Mouse (Mus musculus): ENCODE results near the gene C1qa. TPM values are rescaled to one million over a fixed set of nuclear protein-coding genes. Genes with fewer than 3 reads are reported as not detected.

C1qa gene
- 69.2 and 74.6 TPM in 2 replicates for total RNA-seq (2015; ENCODE audit: low replicate concordance)
- total RNA-seq (2017; ENCODE audit: low replicate concordance) = 35.7 and 58.5 TPM in 2 replicates

DNA sequence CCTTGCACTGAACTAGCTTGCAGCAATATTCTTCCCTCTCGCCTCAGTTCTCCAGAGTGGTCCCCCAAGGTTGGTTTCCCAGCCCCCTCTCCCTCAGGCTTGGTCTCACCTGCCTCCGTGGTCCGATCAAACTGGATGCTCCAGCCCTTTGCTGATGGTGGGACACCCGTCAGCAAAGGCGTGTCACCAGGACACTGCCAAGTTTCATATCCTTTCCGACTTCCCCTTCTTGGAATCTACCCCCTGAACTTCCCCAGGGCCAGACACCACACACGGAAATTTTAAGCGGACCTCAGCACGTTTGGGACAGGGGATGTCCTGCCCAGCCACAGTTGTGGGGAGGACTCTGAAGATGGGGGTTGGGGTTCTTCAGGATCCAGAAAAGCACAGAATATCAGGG lies at the start of gene C1qa:
Gene C1qa, minus strand, starts transcription at position 167 of the 400 bp plus-strand sequence.
- no peak for ATAC-seq (replicated peaks; ENCODE audit: low FRiP score, poor library complexity, severe bottlenecking)

DNA sequence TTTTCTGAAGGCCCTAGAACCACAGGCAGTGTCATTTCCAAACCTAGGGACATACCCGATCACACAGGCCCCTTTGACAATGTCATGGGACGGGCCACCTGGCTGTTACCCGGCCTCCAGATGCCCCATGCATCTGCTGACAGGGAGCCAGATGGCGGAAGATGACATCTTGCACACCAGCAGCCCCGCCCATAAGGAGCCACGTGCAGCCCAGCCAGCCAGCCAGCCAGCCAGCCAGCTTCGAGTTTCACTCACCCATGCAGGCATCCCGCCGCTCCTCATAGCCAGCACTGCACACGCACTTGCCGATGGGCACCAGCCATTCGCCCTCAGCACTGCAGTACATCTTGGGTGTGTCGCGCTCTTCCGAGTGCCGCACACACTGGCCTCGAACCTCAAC lies 46.8 kb upstream of the C1qa start:
- ATAC-seq (replicated peaks; ENCODE audit: low FRiP score, poor library complexity, severe bottlenecking) = no peak

DNA sequence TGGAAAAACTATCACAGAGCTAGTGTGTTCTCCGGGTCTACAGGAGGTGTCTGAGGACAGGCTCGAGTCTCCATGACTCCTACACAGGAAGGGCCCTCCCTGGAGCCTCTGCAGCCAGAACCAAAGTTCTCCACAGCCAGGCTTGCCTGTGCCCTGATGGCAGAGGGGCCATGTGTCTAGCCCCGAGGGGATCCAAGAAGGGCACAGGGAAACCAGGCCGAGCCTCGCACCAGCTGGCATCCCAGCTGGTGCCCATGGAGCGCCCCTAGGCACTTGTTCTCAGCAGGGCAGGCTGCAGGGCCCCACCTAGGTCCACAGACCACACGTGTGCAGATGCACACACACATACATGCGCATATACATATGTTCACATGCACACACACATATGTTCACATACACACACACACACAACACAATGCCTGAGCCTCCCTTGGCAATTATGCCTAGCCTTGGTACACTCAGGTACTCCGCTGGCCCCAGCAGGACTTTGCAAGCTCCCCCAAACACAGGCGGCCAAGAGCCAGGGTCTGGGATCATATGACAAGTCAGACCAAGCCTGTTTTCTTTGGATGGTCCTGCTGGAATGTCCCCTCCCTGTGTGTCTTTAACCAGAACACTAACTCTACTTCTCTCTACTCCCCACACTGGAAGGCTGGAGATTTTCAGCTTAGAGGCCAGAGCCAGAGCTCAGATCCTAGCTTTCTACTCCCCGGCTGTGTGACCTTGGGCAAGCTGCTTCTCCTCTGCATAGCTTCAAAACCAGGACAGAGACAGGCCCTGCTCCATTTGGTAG lies 46.2 kb upstream of the C1qa start:
- ATAC-seq (replicated peaks; ENCODE audit: low FRiP score, poor library complexity, severe bottlenecking) = no peak

DNA sequence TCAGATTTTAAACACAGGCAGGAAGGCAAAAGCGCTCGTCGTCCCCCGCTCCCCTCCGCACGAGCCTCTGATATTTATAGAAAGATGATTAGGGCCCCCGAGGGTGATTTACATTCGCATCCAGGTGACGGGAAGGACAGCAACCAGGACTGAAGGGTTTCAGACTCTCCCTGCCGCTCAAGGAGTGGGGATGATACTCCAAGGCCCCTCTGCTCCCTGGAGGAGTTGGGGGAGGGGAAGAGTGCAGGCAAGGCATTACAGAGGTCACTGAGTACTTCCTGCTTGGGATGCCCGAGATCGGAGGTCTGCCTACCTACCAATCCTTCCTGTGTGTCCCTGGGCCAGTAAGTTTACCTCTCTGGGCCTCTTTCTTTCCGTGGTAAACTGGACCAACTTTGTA lies 44.6 kb upstream of the C1qa start:
- ATAC-seq (replicated peaks; ENCODE audit: low FRiP score, poor library complexity, severe bottlenecking) = no peak

DNA sequence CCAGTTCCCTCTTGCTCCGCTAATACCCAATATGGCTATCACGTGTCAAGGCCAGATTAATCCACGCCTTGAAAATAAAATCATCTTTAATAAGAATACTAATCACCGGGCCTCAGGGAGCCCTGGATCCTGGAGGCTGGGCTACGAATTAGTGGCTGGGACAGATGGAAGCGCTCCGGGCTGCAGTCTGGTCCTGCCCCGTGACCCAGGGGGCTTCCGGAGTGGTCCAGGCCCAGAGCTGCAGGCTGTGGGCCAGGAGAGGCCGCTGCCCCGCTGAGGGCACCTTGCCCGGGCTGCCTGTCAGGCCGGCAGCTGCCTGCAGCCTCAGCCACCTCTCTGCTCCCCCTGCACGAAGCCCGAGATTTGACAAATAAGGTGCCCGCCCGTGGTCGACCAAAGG lies 44.2 kb upstream of the C1qa start:
- ATAC-seq (replicated peaks; ENCODE audit: low FRiP score, poor library complexity, severe bottlenecking) = no peak

DNA sequence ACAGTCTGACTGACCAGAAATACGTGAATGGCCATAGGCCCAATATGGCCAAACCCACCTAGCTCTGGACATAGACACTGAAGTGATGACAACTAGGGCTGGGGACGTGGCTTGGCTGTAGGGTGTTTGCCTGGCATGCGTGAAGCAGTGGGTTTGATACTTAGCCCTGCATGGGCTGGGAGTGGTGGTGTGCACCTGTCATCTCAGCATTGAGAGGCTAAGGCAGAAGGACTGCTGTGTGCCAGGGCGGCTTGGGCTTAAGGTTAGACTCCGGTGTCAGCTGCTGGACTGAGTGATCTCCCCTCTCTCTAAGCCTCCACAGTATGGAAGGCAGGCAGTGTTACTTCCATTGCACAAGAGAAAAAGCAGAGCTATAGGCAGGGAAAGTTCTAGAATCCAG lies 39.3 kb upstream of the C1qa start:
- no peak for ATAC-seq (replicated peaks; ENCODE audit: low FRiP score, poor library complexity, severe bottlenecking)

DNA sequence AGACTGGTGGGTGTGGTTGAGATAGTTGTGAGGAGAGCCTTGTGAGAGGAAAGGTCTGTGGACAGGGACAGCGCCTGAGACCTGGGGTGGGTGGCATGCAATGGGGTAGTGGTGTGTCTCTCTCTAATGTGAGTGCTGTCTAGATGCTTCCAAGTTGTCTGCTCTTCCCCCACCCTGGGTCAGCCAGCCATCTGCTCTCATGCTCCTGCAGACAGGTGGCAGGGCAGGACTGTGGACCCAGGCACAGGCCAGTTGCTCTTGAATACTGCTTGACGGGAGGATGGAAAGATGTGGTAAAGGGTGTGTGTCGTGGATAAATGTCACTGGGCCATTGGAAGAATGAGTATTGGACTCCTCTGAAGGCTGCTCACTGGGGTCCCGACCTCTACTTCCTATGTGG lies 38.7 kb upstream of the C1qa start:
- ATAC-seq (replicated peaks; ENCODE audit: low FRiP score, poor library complexity, severe bottlenecking) = no peak

DNA sequence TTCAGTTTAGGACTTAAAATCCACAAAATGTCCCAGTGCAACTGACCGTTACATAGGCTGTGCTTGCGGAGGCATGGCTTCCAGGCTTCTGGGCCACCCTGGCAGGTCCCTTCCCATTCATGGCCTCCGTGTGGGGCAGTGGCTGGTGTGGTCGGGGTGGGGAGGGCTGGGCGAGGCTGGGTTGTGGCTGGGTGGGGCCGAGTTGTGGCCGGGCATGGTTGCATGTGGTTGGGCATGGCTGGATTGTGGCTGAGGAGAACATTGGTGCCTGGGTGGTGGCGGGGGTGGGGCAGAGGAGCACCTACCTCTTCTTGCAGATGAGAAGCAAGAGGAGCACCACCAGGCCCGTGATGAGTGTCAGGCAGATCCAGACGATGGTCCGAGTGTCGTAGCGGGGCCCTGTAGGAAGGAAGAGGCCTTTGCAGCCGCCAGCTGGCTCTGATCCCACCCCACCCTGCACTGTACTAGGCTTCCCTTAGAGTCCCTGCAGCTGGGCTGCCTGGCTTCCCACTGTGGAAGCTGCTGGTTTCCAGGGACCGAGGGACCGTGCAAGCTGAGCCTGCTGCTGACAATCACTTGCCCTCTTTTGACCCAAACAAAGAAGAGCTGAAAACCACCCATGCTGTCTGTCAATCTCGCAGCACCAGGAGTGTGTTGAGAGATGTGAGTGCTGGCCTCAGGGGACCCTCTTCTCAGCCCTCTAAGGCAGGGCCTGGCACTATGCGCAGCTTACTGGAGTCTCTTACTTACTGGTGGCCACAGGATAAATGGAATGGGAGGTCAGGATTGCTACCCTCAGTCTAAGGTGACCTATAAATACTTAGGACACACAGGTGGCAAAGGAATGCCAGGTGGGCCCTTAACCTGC lies 36.4 kb upstream of the C1qa start:
- ATAC-seq (replicated peaks; ENCODE audit: low FRiP score, poor library complexity, severe bottlenecking) = no peak

DNA sequence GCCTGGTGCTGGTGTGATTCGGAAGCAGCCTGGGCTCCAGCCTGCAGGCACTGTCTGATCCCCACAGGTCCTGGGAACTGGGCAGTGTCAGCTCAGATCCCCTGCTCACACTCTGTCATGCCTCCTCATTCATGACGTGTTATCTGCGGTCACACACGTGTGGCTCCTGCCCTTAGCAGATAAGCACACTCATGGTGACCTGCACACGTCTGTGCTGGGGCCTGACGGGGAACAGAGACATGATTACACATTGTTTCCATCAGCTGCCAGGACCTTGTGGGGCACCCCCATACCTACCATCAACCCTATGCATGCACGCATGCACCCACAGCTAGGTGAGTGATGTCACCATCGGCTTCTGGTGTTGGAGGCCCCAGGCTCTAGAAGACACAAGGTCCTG lies 31.9 kb upstream of the C1qa start:
- ATAC-seq (replicated peaks; ENCODE audit: low FRiP score, poor library complexity, severe bottlenecking) = no peak; the same call in 1 of the 2 replicates

DNA sequence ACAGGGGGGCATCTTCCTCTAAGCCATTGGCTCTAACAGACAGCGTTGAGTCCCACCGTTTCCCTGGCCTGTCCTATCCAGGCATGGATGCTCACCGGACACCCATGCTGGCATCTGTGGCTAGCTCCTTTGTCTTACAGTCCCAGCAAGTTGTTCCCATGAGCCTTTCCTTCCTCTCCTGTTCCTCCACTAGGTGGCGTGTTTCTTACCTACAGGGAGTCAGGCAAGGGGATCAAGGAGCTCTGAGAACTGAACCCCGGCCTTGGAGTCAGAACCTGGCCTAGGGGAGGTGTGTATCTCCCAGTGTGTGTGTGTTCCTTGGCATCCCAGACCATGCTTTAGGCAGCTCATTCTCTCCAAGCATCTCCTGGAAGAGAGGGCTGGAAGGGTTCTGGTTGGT lies 30.3 kb upstream of the C1qa start:
- ATAC-seq (replicated peaks; ENCODE audit: low FRiP score, poor library complexity, severe bottlenecking) = no peak

DNA sequence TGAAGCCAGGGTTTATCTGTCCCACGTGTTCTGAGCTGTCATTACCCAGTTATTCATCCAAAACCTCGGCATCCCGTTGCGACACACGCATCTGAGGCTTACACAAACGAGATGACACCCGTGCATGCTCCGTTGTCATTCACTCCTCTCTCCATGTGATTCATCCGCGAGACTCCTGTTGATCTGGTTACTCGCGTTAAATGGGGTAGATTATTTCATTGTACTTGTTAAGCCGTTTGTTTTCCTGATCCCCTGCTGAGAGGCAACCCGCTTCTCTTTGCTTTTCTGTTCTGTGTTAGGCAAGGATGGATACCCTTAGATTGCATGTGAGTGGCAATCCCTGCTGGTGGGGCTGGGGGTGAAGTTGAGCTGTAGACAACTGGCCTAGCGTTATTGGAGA lies 27.2 kb upstream of the C1qa start:
- no peak for ATAC-seq (replicated peaks; ENCODE audit: low FRiP score, poor library complexity, severe bottlenecking)

DNA sequence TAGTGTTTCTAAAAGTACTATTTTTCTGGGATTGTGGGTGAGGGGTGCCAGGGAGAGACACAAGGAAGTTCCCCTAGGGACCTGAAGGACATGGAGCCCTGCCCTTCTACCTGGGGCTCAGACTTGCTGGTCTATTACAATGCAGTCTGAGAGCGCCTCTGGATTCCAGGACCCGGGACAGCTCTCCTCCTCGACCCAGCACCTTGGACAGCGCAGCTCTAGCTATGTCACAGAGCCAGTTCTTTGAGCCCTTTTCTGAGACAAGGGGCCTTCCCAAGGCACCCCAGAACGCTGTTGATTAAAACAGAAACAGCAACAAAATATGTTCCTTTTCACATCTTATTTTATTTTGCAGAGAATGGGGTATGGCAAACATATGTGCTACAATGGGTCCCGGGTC lies 25.9 kb upstream of the C1qa start:
- ATAC-seq (replicated peaks; ENCODE audit: low FRiP score, poor library complexity, severe bottlenecking) = no peak

DNA sequence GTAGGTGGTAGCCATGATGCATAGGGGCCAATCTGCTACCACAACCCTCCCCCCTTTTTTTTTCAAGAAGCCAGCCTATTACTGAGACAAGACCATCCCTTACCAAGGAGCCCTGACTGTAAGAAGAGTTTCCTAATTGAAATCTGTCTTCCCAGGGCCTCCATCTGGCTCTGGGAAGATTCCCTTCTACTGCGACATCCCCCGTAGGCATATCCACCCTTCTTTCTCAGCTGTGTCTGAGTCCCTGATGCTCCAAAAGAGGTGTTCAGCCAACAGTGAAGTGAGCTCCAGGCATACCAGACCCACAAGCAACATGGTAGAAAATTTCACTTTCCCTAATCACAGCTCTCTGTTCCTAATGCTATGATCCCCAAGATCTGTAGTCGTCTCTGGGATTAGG lies 20.9 kb upstream of the C1qa start:
- ATAC-seq (replicated peaks; ENCODE audit: low FRiP score, poor library complexity, severe bottlenecking) = no peak

DNA sequence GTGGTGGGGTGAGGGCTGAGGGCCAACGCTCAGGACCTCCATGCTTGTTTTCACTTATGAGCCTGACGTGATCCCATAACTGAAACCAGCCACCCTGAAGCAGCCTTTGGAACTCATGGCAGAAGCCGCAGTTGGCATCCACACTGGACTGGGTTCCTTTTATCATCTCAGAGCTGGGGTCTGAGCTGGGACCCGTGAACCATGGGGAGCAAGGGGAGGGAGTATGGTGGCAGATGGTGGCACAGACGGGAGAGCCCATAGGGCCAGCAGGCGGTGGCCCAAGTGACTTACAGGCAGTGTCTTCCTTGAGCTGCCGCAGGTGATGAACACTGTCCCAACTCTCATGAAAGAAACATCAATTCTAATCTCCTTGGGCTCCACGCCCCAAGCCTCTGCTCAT lies 20.2 kb upstream of the C1qa start:
- no peak for ATAC-seq (replicated peaks; ENCODE audit: low FRiP score, poor library complexity, severe bottlenecking)

DNA sequence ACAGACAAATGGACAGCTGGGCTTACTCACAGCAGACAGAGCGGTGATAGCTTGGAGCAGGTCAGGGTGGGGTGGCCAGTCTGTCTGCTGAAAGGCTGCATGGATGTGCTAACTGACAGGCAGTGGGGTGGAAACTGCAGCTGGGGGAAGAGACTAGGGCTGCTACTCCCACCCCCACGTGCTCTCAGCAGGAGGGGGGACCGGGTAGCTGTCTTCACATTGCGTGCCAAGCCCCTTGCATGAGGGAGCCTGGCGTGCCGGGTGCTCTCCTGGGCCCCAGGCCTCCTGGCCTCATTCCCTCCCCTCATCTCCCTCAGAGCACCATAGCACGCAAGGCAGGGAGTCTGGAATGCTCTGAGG lies 18.5 kb upstream of the C1qa start:
- ATAC-seq (replicated peaks; ENCODE audit: low FRiP score, poor library complexity, severe bottlenecking) = no peak

DNA sequence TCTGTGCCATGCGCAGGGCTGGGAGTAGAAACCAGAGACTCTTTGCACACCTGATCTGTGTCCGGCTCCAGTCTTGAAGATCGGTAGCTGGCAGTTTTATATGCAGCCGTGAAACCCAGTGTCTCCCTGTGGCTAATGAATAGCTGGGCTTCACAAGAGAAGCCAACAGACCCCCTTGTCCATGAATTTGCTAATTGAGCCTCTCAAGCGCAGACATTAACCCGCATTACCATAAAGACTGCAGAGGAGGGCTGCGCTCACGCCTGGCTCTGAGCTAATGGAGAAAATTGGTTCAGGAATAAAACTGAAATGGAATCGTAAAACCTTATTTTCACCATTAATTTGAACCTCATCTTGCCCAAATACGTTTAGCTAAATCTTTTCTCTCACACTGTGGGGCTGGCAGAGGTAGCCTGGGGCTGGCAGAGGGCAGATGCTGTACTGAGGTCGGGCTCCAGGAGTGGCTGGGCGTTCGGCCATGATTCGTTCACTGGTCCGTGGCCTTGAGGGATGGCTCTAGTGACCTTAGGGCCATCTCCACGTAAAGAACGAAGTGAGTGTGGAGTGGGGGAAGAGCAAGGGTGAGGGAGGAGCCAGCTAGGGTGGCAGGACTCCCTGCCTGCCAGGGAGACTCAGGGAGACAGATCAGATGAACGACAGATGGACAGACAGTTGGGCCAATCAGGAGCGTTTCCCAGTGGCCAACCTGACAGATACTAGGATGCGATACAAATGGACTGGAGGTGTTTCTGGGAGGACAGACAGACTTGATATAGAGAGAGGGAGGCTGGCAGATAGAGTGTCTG lies 18.0 kb upstream of the C1qa start:
- ATAC-seq (replicated peaks; ENCODE audit: low FRiP score, poor library complexity, severe bottlenecking) = no peak

DNA sequence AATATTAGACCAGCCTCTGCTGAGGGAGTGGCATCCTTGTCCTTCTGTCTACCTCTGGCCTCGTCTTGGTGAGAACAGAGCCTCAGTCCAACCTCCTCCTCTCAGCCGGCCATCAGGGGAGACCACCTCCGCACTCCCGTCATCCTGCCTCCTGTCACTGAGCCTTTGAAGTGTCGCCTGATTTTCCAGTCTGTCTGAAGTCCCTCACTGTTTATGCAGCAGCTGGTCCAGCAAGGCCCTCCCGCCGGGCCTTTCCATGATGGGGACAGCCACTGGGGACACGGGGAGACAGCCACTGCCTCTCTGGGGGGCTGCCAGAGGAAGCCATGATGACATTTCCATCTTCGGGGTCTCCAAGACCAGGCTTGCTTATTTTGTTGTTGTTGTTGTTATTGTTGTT lies 14.2 kb upstream of the C1qa start:
- no peak for ATAC-seq (replicated peaks; ENCODE audit: low FRiP score, poor library complexity, severe bottlenecking)

DNA sequence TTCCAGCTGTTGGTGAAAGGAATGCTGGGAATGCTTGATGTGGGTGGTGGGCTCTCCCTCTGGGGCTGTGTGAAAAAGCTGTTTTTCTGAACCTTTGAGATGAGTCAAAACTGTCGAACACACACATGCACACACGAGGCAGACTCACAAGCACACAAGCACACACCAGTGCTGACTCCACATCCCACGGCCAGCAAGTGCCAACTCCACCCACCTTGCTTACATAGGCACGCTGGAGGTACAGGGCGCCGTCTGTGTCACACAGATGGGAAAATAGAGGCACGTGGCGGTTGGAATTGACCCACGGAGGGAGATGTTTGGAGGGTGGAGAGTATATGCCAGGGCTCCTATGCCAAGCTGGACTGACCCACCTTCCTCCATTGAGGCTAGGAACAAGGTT lies 13.2 kb upstream of the C1qa start:
- no peak for ATAC-seq (replicated peaks; ENCODE audit: low FRiP score, poor library complexity, severe bottlenecking)

DNA sequence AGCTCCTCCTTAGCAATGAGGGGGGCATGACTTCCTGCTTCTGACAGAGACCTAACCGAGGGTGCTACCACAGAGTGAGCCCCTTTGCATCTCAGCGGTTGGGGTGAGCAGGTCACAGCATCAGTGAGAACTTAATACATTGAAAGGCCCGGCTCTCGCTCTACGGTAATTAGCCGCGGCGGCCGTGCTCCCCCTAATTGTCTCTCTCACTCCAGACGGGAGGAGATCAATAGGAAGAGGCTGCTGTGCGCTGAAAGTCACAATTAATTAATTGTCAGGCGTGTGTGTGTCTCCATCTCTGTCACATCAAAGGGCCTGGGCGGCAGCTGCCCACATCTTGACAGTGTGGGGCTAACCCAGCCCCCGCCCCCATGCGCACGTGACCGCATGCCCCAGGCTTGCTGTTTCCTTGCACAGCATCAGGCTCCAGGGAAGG lies 12.6 kb upstream of the C1qa start:
- no peak for ATAC-seq (replicated peaks; ENCODE audit: low FRiP score, poor library complexity, severe bottlenecking)

DNA sequence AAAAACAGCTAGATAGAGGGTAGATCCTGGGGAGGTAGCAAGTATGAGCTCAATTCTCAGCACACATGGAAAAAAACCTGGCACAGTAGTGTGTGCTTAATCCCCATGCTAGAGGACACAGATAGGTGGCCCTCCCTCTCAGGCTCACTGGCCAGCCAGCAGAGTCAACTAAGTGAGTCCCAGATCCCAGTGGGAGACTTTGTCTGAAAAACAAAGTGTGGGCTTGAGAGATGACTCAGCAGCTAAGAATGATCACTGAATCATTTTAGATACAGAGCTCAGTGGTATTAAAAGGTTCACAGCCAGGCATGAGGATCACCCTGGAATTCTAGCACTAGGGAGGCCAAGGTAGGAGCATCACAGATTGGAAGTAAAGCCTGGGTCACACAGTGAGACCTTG lies 9.2 kb upstream of the C1qa start:
- no peak for ATAC-seq (replicated peaks; ENCODE audit: low FRiP score, poor library complexity, severe bottlenecking)

Data from erythroid progenitor cell, adult 5-6 weeks (primary cell).